Mouse (Mus musculus) bone marrow, adult 2 months (tissue): ENCODE results near the gene Srd5a1.

Experiments
- CTCF ChIP-seq: fragments of 200-500 bp; IDR thresholded peaks from 2 replicates; pipeline ENCODE4 v1.5.1; 2011; ENCODE audit warnings: low read length, control low read depth; ENCODE audit not compliant: control insufficient read depth, insufficient read depth
- POLR2A ChIP-seq: fragments of 200-500 bp; IDR thresholded peaks from 2 replicates; pipeline ENCODE4 v1.6.1; 2011; ENCODE audit warnings: low read depth, mild to moderate bottlenecking, control low read depth, low read length, borderline replicate concordance; ENCODE audit not compliant: control insufficient read depth

- TF ChIP-seq CTCF (no peak), POLR2A (no peak)
These were observed 27.7 kb downstream of the Srd5a1 start for GRCm38 (mm10) chr13:69583591-69583990.
